Mouse (Mus musculus): ENCODE results near the gene Rbm43. TPM values are rescaled to one million over a fixed set of nuclear protein-coding genes. Genes with fewer than 3 reads are reported as not detected.

Gene Rbm43
- polyA plus RNA-seq (2016; fragmentation: Nextera tagmentation; extraction: Ambion mirVana): 7.8 and 7.9 TPM in 2 replicates

- WGBS: 2% methylated on average over 48 of the region's 48 CpGs
- no peaks in the 10 kb centered on the region for H3K9me3 ChIP-seq
- H3K36me3 ChIP-seq (replicated peaks): peaks cover 6% of the 10 kb centered on the region; the same call in 1 of the 2 replicates
- peak; percentile 79 for DNase-seq (ENCODE audit: low spot score)
- H3K27ac ChIP-seq (replicated peaks): peak within 1 kb of the TSS; percentile 89
- H3K27me3 ChIP-seq (replicated peaks; ENCODE audit: low read depth, poor library complexity, severe bottlenecking): peaks cover 19% of the 10 kb centered on the region
- H3K4me3 ChIP-seq: peak within 1 kb of the TSS; percentile 69
- H3K4me1 ChIP-seq: peaks cover 19% of the 10 kb centered on the region
Measured at GRCm38 (mm10) chr2:51934574-51935334, at the start of gene Rbm43. TSS of gene Rbm43 (minus strand) at chr2:51935163.

- Histone ChIP-seq H3K4me3 (no peak overlapping the region), H3K4me1 (peaks cover 13% of the 10 kb centered on the region; the same call in 1 of the 2 replicates), H3K27ac (replicated peaks) (peak overlapping the region; percentile 35), H3K36me3 (replicated peaks) (no peaks in the 10 kb centered on the region), H3K9me3 (peaks cover 3% of the 10 kb centered on the region; the same call in 1 of the 2 replicates), H3K27me3 (replicated peaks; ENCODE audit: low read depth, poor library complexity, severe bottlenecking) (no peaks in the 10 kb centered on the region)
- WGBS: 65% methylated on average over 13 of the region's 13 CpGs
- DNase-seq (ENCODE audit: low spot score): no peak
Measured at GRCm38 (mm10) chr2:51982288-51982687, 47.3 kb upstream of the Rbm43 start.

- H3K27ac ChIP-seq (replicated peaks): peak overlapping the region; percentile 44; the same call in 1 of the 2 replicates
- WGBS: 37% methylated on average over 11 of the region's 11 CpGs
- H3K9me3 ChIP-seq: peaks cover 3% of the 10 kb centered on the region; the same call in 1 of the 2 replicates
Measured at GRCm38 (mm10) chr2:51981630-51982029, 46.7 kb upstream of the Rbm43 start.

GRCm38 (mm10) chr2:51973410-51973968, 38.5 kb upstream of the Rbm43 start, which contains the start of gene Nmi:
TSS of gene Nmi (minus strand) at chr2:51973494.
- Histone ChIP-seq H3K4me3 (peak within 1 kb of the TSS; percentile 74), H3K27ac (replicated peaks) (peak within 1 kb of the TSS; percentile 90), H3K4me1 (peaks cover 6% of the 10 kb centered on the region; the same call in 1 of the 2 replicates), H3K9me3 (no peaks in the 10 kb centered on the region), H3K36me3 (replicated peaks) (no peaks in the 10 kb centered on the region), H3K27me3 (replicated peaks; ENCODE audit: low read depth, poor library complexity, severe bottlenecking) (peaks cover 4% of the 10 kb centered on the region; the same call in 1 of the 2 replicates)
- DNase-seq (ENCODE audit: low spot score): peak; percentile 17
- WGBS: 79% methylated on average over 9 of the region's 9 CpGs

More at GRCm38 (mm10) chr2:51981630-51982029, 46.7 kb upstream of the Rbm43 start:
- H3K4me3 ChIP-seq: peak overlapping the region; percentile 31; the same call in 1 of the 2 replicates
- H3K27me3 ChIP-seq (replicated peaks; ENCODE audit: low read depth, poor library complexity, severe bottlenecking): no peaks in the 10 kb centered on the region
- H3K36me3 ChIP-seq (replicated peaks): no peaks in the 10 kb centered on the region
- H3K4me1 ChIP-seq: peaks cover 13% of the 10 kb centered on the region; the same call in 1 of the 2 replicates
- peak; percentile 18 for DNase-seq (ENCODE audit: low spot score)

- H3K4me1 ChIP-seq: peaks cover 6% of the 10 kb centered on the region; the same call in 1 of the 2 replicates
- H3K27me3 ChIP-seq (replicated peaks; ENCODE audit: low read depth, poor library complexity, severe bottlenecking): peaks cover 4% of the 10 kb centered on the region; the same call in 1 of the 2 replicates
- H3K4me3 ChIP-seq: peak overlapping the region; percentile 74
- peak overlapping the region; percentile 90 for H3K27ac ChIP-seq (replicated peaks)
- H3K36me3 ChIP-seq (replicated peaks): no peaks in the 10 kb centered on the region
- no peaks in the 10 kb centered on the region for H3K9me3 ChIP-seq
- peak; percentile 70 for DNase-seq (ENCODE audit: low spot score)
- WGBS: 3% methylated on average over 40 of the region's 40 CpGs
Measured at GRCm38 (mm10) chr2:51972641-51973409, 37.9 kb upstream of the Rbm43 start.

GRCm38 (mm10) chr2:51972142-51972541, 37.2 kb upstream of the Rbm43 start:
- Histone ChIP-seq H3K27me3 (replicated peaks; ENCODE audit: low read depth, poor library complexity, severe bottlenecking) (peaks cover 4% of the 10 kb centered on the region; the same call in 1 of the 2 replicates), H3K9me3 (no peaks in the 10 kb centered on the region), H3K4me3 (peak overlapping the region; percentile 74), H3K36me3 (replicated peaks) (no peaks in the 10 kb centered on the region), H3K27ac (replicated peaks) (no peak overlapping the region), H3K4me1 (peaks cover 6% of the 10 kb centered on the region; the same call in 1 of the 2 replicates)
- 70% methylated on average over 5 of the region's 5 CpGs for WGBS
- DNase-seq (ENCODE audit: low spot score): peak; percentile 14

GRCm38 (mm10) chr2:51970897-51971296, 35.9 kb upstream of the Rbm43 start:
- Histone ChIP-seq H3K9me3 (no peaks in the 10 kb centered on the region), H3K27ac (replicated peaks) (no peak overlapping the region), H3K4me3 (no peak overlapping the region), H3K4me1 (peaks cover 6% of the 10 kb centered on the region; the same call in 1 of the 2 replicates), H3K27me3 (replicated peaks; ENCODE audit: low read depth, poor library complexity, severe bottlenecking) (peaks cover 6% of the 10 kb centered on the region; the same call in 1 of the 2 replicates), H3K36me3 (replicated peaks) (no peaks in the 10 kb centered on the region)
- WGBS: 94% methylated on average over 4 of the region's 4 CpGs
- DNase-seq (ENCODE audit: low spot score): no peak

- H3K4me3 ChIP-seq: no peak overlapping the region
- H3K27ac ChIP-seq (replicated peaks): no peak overlapping the region
- H3K36me3 ChIP-seq (replicated peaks): no peaks in the 10 kb centered on the region
- no peaks in the 10 kb centered on the region for H3K9me3 ChIP-seq
- 79% methylated on average over 3 of the region's 3 CpGs for WGBS
- no peak for DNase-seq (ENCODE audit: low spot score)
- H3K4me1 ChIP-seq: peaks cover 2% of the 10 kb centered on the region; the same call in 1 of the 2 replicates
- peaks cover 3% of the 10 kb centered on the region; the same call in 1 of the 2 replicates for H3K27me3 ChIP-seq (replicated peaks; ENCODE audit: low read depth, poor library complexity, severe bottlenecking)
Measured at GRCm38 (mm10) chr2:51967288-51967687, 32.3 kb upstream of the Rbm43 start.

GRCm38 (mm10) chr2:51953648-51954204, 18.8 kb upstream of the Rbm43 start:
- Histone ChIP-seq H3K4me3 (no peak overlapping the region), H3K27ac (replicated peaks) (no peak overlapping the region), H3K4me1 (no peaks in the 10 kb centered on the region), H3K9me3 (no peaks in the 10 kb centered on the region), H3K36me3 (replicated peaks) (no peaks in the 10 kb centered on the region), H3K27me3 (replicated peaks; ENCODE audit: low read depth, poor library complexity, severe bottlenecking) (no peaks in the 10 kb centered on the region)
- DNase-seq (ENCODE audit: low spot score): no peak
- 88% methylated on average over 7 of the region's 7 CpGs for WGBS

- WGBS: 22% methylated on average over 1 of the region's 1 CpGs
- Histone ChIP-seq H3K27ac (replicated peaks) (no peak overlapping the region), H3K4me1 (no peaks in the 10 kb centered on the region), H3K9me3 (no peaks in the 10 kb centered on the region), H3K27me3 (replicated peaks; ENCODE audit: low read depth, poor library complexity, severe bottlenecking) (no peaks in the 10 kb centered on the region), H3K4me3 (no peak overlapping the region), H3K36me3 (replicated peaks) (no peaks in the 10 kb centered on the region)
- DNase-seq (ENCODE audit: low spot score): no peak
Measured at GRCm38 (mm10) chr2:51950876-51951275, 15.9 kb upstream of the Rbm43 start.

GRCm38 (mm10) chr2:51948105-51948830, 13.3 kb upstream of the Rbm43 start:
- 85% methylated on average over 6 of the region's 6 CpGs for WGBS
- Histone ChIP-seq H3K4me3 (no peak overlapping the region), H3K27ac (replicated peaks) (no peak overlapping the region), H3K27me3 (replicated peaks; ENCODE audit: low read depth, poor library complexity, severe bottlenecking) (no peaks in the 10 kb centered on the region), H3K4me1 (no peaks in the 10 kb centered on the region), H3K36me3 (replicated peaks) (no peaks in the 10 kb centered on the region), H3K9me3 (peaks cover 4% of the 10 kb centered on the region; the same call in 1 of the 2 replicates)
- no peak for DNase-seq (ENCODE audit: low spot score)
